Mouse (Mus musculus): ENCODE measurements around the gene Adamts15.

Adamts15 gene

GRCm38 (mm10) chr9:30880553-30880952 is 41.7 kb downstream of the Adamts15 start:
- DNase-seq (ENCODE audit: extremely low read depth, low read depth, low spot score): no peak

- no peak for DNase-seq (ENCODE audit: extremely low read depth, low read depth, low spot score)
Measured at GRCm38 (mm10) chr9:30879947-30880273, 42.3 kb downstream of the Adamts15 start.

GRCm38 (mm10) chr9:30879248-30879946 is 42.9 kb downstream of the Adamts15 start:
- no peak for DNase-seq (ENCODE audit: extremely low read depth, low read depth, low spot score)

GRCm38 (mm10) chr9:30876552-30876951 is 45.7 kb downstream of the Adamts15 start:
- no peak for DNase-seq (ENCODE audit: extremely low read depth, low read depth, low spot score)

DNA sequence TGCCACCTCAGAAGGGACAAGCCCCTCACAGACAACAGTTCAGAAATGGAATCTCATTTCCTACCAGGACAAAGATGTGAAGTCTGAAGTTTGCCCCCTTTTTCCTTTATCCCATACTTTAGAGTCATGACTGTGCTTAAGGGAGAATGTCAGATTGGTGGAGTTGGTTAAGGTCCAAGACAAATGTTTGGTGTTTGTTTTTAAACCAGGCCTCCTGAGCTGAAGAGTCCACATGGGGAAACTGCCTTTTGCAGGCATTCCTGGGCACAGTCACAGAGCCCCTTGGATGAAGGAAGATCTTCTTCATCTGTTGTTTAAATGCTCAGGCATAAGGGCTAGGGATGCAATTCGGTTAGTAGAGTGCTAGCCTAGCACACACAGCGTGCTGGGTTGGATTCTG is 66.4 kb downstream of the Adamts15 start:
- no peak for DNase-seq (ENCODE audit: extremely low read depth, low read depth, low spot score)

GRCm38 (mm10) chr9:30851841-30852240 is 70.4 kb downstream of the Adamts15 start:
- no peak for DNase-seq (ENCODE audit: extremely low read depth, low read depth, low spot score)

DNA sequence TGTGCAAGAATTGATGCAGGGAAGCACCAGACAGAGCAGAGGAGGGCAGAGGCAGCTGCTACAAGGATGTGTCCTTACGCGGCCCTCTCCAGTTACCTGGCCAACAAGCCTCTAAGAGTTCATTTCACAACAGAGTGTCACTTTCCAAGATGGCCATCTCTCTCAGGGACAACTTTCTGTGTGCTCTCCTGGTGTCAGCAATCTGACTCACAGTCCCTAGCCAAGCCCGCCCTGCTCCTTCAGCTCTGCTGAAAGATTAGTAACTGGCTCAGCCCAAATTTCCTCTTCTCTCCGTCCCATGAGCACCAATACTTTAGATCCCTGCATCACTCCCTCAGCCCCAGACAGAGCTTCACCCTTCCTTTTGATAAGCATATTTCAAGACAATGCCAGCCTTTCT is 72.3 kb downstream of the Adamts15 start:
- no peak for DNase-seq (ENCODE audit: extremely low read depth, low read depth, low spot score)

DNA sequence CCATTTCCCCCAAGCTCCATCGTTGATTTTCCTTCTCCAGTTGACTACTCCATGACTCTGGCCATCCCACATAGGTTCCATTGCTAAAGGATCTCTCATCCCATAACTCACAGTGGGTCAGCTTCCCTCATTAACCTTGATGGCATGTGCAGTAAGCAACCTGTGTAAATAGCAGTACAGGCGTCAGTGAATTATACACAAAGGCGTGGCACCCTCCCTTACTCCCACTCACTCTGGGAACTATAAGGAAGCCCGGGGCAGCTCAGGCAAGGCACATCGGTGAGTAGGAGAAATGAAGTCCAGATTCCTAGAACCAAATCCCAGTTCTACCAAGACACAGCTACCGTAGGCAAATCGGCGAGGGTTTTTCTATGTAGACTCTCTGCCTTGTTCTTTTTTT is 72.8 kb downstream of the Adamts15 start:
- DNase-seq (ENCODE audit: extremely low read depth, low read depth, low spot score): no peak
